Mouse (Mus musculus) megakaryocyte, embryonic 14.5 days (primary cell): Measurements from ENCODE around the gene Clpx.

ENCODE experiments used
- FLI1 ChIP-seq: IDR thresholded peaks from 2 replicates; pipeline ENCODE4 v1.6.1; 2012; ENCODE audit warnings: low read length, inconsistent platforms, mixed read lengths
- GATA1 ChIP-seq: IDR thresholded peaks from 3 replicates; pipeline ENCODE4 v1.6.1; 2012; ENCODE audit warnings: mixed read lengths, low read length, inconsistent platforms, borderline replicate concordance

DNA sequence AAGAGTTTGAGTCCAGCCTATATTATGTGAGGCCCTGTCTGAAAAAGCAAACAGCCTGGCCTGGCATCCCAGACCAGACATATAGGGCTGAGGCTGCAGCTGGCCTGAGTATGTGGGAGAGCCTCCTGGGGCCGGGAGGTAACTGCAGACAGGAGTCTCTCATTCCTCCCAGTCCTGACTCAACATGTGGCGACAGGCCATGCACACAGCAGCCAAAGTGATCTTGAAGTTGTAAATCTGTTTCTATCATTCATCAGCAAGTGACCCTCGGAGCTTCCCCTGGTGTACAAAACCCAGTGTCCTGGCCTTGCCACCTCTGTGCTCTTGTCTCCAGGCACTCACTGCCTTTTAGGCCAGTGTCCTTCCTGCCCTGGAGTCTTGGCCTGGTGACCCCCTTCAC is 42.0 kb upstream of the Clpx start:
- no peak for TF ChIP-seq GATA1
- no peak for TF ChIP-seq FLI1
